Comparison of ENCODE assay signal across 8 mouse cellular contexts in the genomic region with DNA sequence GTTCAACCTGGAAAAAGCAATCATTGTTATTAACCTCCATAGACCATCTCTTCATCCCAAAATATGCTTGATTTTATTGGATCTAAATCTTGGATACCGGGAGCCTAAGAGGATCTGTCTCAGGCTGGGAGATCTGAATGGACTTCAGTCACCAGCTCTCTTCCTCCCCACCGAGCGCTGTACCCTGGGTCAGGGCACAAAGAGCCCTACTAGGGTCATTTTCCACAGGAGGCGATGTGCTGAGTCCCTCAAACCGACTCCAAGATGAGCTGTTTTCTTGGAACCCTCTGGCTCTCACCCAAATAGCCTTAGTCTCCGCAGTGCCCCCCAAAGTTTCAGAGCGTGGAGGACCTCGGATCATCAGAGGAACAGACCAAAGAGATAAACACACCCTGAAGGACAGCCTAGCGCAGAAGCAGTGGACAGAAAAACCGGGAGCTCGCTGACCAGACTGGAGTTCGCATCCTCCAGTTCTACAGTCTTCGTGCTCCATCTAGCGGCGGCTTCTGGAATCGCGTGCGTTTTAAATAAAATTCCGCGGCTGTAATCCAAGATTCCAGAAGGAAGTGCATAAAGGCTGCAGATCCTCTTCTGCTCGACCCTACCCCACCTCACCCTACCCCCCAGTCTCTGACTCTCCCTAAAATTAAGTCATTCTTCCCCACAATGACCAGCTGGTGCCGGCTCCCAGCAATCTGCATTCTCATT. TPM values are rescaled to one million over a fixed set of nuclear protein-coding genes. Genes with fewer than 3 reads are reported as not detected.
A peak's percentile ranks its signal among the peaks of the same experiment; 100 is the strongest.
DNase-seq lines count a peak whose midpoint lies in the region; ATAC-seq and TF ChIP-seq lines count a peak whose summit lies in the region.
"Had no signal": no experiment of that assay in that cellular context is flagged by ENCODE, and none has a peak within 500 bp of the region (broad histone marks: within the 10 kb centered on the region; RNA-seq: fewer than 3 reads in every experiment).

No protein-coding gene starts in this region.

- H3K27ac ChIP-seq in forebrain, embryonic 12.5 days: no peak overlapping the region
- no peak overlapping the region for H3K27ac ChIP-seq in hindbrain, embryonic 15.5 days (replicated peaks)
- no peak overlapping the region for H3K27ac ChIP-seq in left cerebral cortex, adult 2 months
- no peak overlapping the region for H3K27ac ChIP-seq in midbrain, embryonic 13.5 days
- H3K27ac ChIP-seq: lung, embryonic 15.5 days had no signal

- no peak overlapping the region for H3K9ac ChIP-seq in forebrain, embryonic 12.5 days
- no peak overlapping the region for H3K9ac ChIP-seq in hindbrain, embryonic 15.5 days
- no peak overlapping the region for H3K9ac ChIP-seq in midbrain, embryonic 13.5 days (replicated peaks)
- H3K9ac ChIP-seq: lung, embryonic 15.5 days had no signal

- 0 out of 2 replicates have a peak, but pooled peaks have one; percentile 30 for ATAC-seq in forebrain, embryonic 12.5 days (ENCODE audit: low FRiP score)
- ATAC-seq in hindbrain, embryonic 15.5 days (ENCODE audit: low FRiP score, low read depth): peak; percentile 69; the same call in 1 of the 2 replicates
- peak; percentile 77 for ATAC-seq in midbrain, embryonic 13.5 days

- 11% methylated on average over 22 of the region's 22 CpGs for WGBS in forebrain, embryonic 12.5 days
- 12% methylated on average over 22 of the region's 22 CpGs for WGBS in hindbrain, embryonic 15.5 days
- WGBS in midbrain, embryonic 13.5 days: 12% methylated on average over 22 of the region's 22 CpGs

- DNase-seq in Muller cell, postnatal 12 days (ENCODE audit: inconsistent ontology term): peak; percentile 45
- peak; percentile 46 for DNase-seq in c-Kit-positive CD71-negative TER-119-negative erythroid progenitor cells, embryonic 14.5 days (ENCODE audit: low read depth)
- DNase-seq in left cerebral cortex, adult 2 months (ENCODE audit: extremely low spot score in 1 of 2, low spot score in 2 of 2): peak; percentile 70 to 87
- DNase-seq in right cerebral cortex, postnatal 4 days: peak; percentile 90

- 0 out of 2 replicates have a peak overlapping the region, but pooled peaks have one; percentile 8 for H3K4me2 ChIP-seq in forebrain, embryonic 12.5 days
- peak overlapping the region; percentile 26; the same call in 1 of the 2 replicates for H3K4me2 ChIP-seq in hindbrain, embryonic 15.5 days
- H3K4me2 ChIP-seq in midbrain, embryonic 13.5 days (replicated peaks): no peak overlapping the region
- H3K4me2 ChIP-seq: lung, embryonic 15.5 days had no signal

- 0 out of 2 replicates have a peak, but pooled peaks cover 4% of the 10 kb centered on the region for H3K27me3 ChIP-seq in forebrain, embryonic 12.5 days
- H3K27me3 ChIP-seq in hindbrain, embryonic 15.5 days: peaks cover 8% of the 10 kb centered on the region; the same call in 1 of the 2 replicates
- peaks cover 13% of the 10 kb centered on the region for H3K27me3 ChIP-seq in midbrain, embryonic 13.5 days

- H3K4me3 ChIP-seq in forebrain, embryonic 12.5 days (replicated peaks): no peak overlapping the region
- no peak overlapping the region for H3K4me3 ChIP-seq in hindbrain, embryonic 15.5 days
- peak overlapping the region; percentile 18; the same call in 1 of the 2 replicates for H3K4me3 ChIP-seq in left cerebral cortex, adult 2 months
- no peak overlapping the region for H3K4me3 ChIP-seq in midbrain, embryonic 13.5 days (replicated peaks)
- H3K4me3 ChIP-seq: lung, embryonic 15.5 days had no signal

- H3K9me3 ChIP-seq in forebrain, embryonic 12.5 days: no peaks in the 10 kb centered on the region
- no peaks in the 10 kb centered on the region for H3K9me3 ChIP-seq in hindbrain, embryonic 15.5 days
- H3K9me3 ChIP-seq in midbrain, embryonic 13.5 days: no peaks in the 10 kb centered on the region
- H3K9me3 ChIP-seq: lung, embryonic 15.5 days had no signal

- no peaks in the 10 kb centered on the region for H3K36me3 ChIP-seq in forebrain, embryonic 12.5 days (replicated peaks)
- no peaks in the 10 kb centered on the region for H3K36me3 ChIP-seq in hindbrain, embryonic 15.5 days
- H3K36me3 ChIP-seq in midbrain, embryonic 13.5 days: no peaks in the 10 kb centered on the region
- H3K36me3 ChIP-seq: lung, embryonic 15.5 days had no signal

- no peaks in the 10 kb centered on the region for H3K4me1 ChIP-seq in forebrain, embryonic 12.5 days
- H3K4me1 ChIP-seq in hindbrain, embryonic 15.5 days (replicated peaks): no peaks in the 10 kb centered on the region
- H3K4me1 ChIP-seq in midbrain, embryonic 13.5 days (replicated peaks): no peaks in the 10 kb centered on the region
- H3K4me1 ChIP-seq: lung, embryonic 15.5 days had no signal

- TF ChIP-seq CTCF in left cerebral cortex, adult 2 months (IDR thresholded peaks at IDR 0.05): peak; percentile 94

- intact Hi-C loops in left cerebral cortex, adult 2 months (cut with DNase I): loop anchor here (1.0 to 5.0 kb wide), 3 partner anchors 1089 to 1299 kb away; partner anchors contain the start of gene Haspin

RNA-seq across cellular contexts. Expression of gene Olfr412, which starts 9.7 kb away (rescaled TPM):
- not detected in 2 replicates for polyA plus RNA-seq in forebrain, embryonic 12.5 days (2016; fragmentation: Nextera tagmentation; extraction: Ambion mirVana)
- polyA plus RNA-seq in hindbrain, embryonic 15.5 days (2015; fragmentation: Nextera tagmentation; extraction: Ambion mirVana): not detected in 2 replicates
- total RNA-seq in left cerebral cortex, adult 2 months (2021): not detected
- not detected in 2 replicates for polyA plus RNA-seq in midbrain, embryonic 13.5 days (2015; fragmentation: Nextera tagmentation; extraction: Ambion mirVana)
- polyA plus RNA-seq: lung, embryonic 15.5 days had no signal

RNA-seq across cellular contexts. Expression of gene Olfr411, which starts 19.1 kb away (rescaled TPM):
- polyA plus RNA-seq in forebrain, embryonic 12.5 days (2016; fragmentation: Nextera tagmentation; extraction: Ambion mirVana): not detected in 2 replicates
- not detected in 2 replicates for polyA plus RNA-seq in hindbrain, embryonic 15.5 days (2015; fragmentation: Nextera tagmentation; extraction: Ambion mirVana)
- total RNA-seq in left cerebral cortex, adult 2 months (2021): not detected
- polyA plus RNA-seq in midbrain, embryonic 13.5 days (2015; fragmentation: Nextera tagmentation; extraction: Ambion mirVana): not detected in 2 replicates
- polyA plus RNA-seq: lung, embryonic 15.5 days had no signal

RNA-seq across cellular contexts. Expression of gene Olfr410, which starts 33.7 kb away (rescaled TPM):
- polyA plus RNA-seq in forebrain, embryonic 12.5 days (2016; fragmentation: Nextera tagmentation; extraction: Ambion mirVana): not detected in 2 replicates
- polyA plus RNA-seq in hindbrain, embryonic 15.5 days (2015; fragmentation: Nextera tagmentation; extraction: Ambion mirVana): not detected in 2 replicates
- total RNA-seq in left cerebral cortex, adult 2 months (2021): not detected
- polyA plus RNA-seq in midbrain, embryonic 13.5 days (2015; fragmentation: Nextera tagmentation; extraction: Ambion mirVana): not detected in 2 replicates
- polyA plus RNA-seq: lung, embryonic 15.5 days had no signal
